Mouse (Mus musculus) MEL (cell line): ENCODE measurements around the gene Rsph6a. TPM values are rescaled to one million over a fixed set of nuclear protein-coding genes. Genes with fewer than 3 reads are reported as not detected.

ENCODE experiments used
- DNase-seq: peaks from one replicate; pipeline ENCODE4 v3.0.0; 2011; ENCODE audit warnings: low read depth, low spot score
- H3K27ac ChIP-seq: 2 replicates; pipeline ENCODE4 v1.5.1; 2012; ENCODE audit warnings: low read depth, mild to moderate bottlenecking, control low read depth, low read length, moderate library complexity; ENCODE audit not compliant: control insufficient read depth
- H3K27me3 ChIP-seq, 2 experiments: fragments of 150-350 bp in 1 of 2; sonication (generic) in 1 of 2; 2 replicates each; pipeline ENCODE4 v1.6.1; 2012; ENCODE audit warnings: low read length in 2 of 2, mild to moderate bottlenecking in 2 of 2, improper control_type of control experiment in 1 of 2, moderate library complexity in 1 of 2; ENCODE audit not compliant: insufficient read depth in 2 of 2, control insufficient read depth in 1 of 2
- H3K36me3 ChIP-seq, 2 experiments: 2 replicates each; pipeline ENCODE4 v1.6.1; 2012 to 2014; ENCODE audit warnings: low read length in 2 of 2, improper control_type of control experiment in 1 of 2, inconsistent platforms in 1 of 2, mild to moderate bottlenecking in 1 of 2; ENCODE audit not compliant: insufficient read depth in 2 of 2, control insufficient read depth in 1 of 2
- H3K4me1 ChIP-seq, 2 experiments: fragments of 150-350 bp in 1 of 2; sonication (generic) in 1 of 2; 2 replicates each; pipeline ENCODE4 v1.6.1; 2012; ENCODE audit warnings: low read length in 2 of 2, improper control_type of control experiment in 1 of 2, mild to moderate bottlenecking in 1 of 2; ENCODE audit not compliant: insufficient read depth in 2 of 2, control insufficient read depth in 1 of 2
- H3K4me3 ChIP-seq, 2 experiments: fragments of 150-350 bp in 1 of 2; sonication (generic) in 1 of 2; 2 replicates each; pipeline ENCODE4 v1.5.1; 2012; ENCODE audit warnings: low read depth in 2 of 2, low read length in 2 of 2, mild to moderate bottlenecking in 2 of 2, moderate library complexity in 2 of 2, control low read depth in 1 of 2, improper control_type of control experiment in 1 of 2; ENCODE audit not compliant: control insufficient read depth in 1 of 2, insufficient read depth in 1 of 2
- H3K79me2 ChIP-seq: 2 replicates; pipeline ENCODE4 v1.6.1; 2012; ENCODE audit warnings: mild to moderate bottlenecking, low read length, moderate library complexity; ENCODE audit not compliant: control insufficient read depth, poor library complexity, insufficient read depth
- H3K9ac ChIP-seq: 2 replicates; pipeline ENCODE4 v1.6.1; 2012; ENCODE audit warnings: low read depth, mild to moderate bottlenecking, control low read depth, low read length, moderate library complexity; ENCODE audit not compliant: control insufficient read depth, poor library complexity, severe bottlenecking
- H3K9me3 ChIP-seq: fragments of 150-350 bp; sonication (generic); replicated peaks from 2 replicates; pipeline ENCODE4 v1.6.1; 2012; ENCODE audit warnings: mild to moderate bottlenecking, low read length, improper control_type of control experiment, moderate library complexity; ENCODE audit not compliant: insufficient read depth
- BHLHE40 ChIP-seq: IDR thresholded peaks from 2 replicates; pipeline ENCODE4 v1.6.1; 2012; ENCODE audit warnings: low read depth, mild to moderate bottlenecking, inconsistent platforms, low read length, improper control_type of control experiment, borderline replicate concordance
- CHD1 ChIP-seq: IDR thresholded peaks from 2 replicates; pipeline ENCODE4 v1.6.1; 2012; ENCODE audit warnings: low read depth, mild to moderate bottlenecking, inconsistent platforms, low read length, improper control_type of control experiment
- CHD2 ChIP-seq: IDR thresholded peaks from 2 replicates; pipeline ENCODE4 v1.6.1; 2011; ENCODE audit warnings: low read length, improper control_type of control experiment
- CTCF ChIP-seq, 3 experiments: IDR thresholded peaks in 2 of 3; conservative IDR thresholded peaks in 1 of 3; 2 replicates each; pipeline ENCODE4 v1.5.1; 2011 to 2012; ENCODE audit warnings: low read length in 3 of 3, low read depth in 2 of 3, mild to moderate bottlenecking in 2 of 3, improper control_type of control experiment in 1 of 3, inconsistent platforms in 1 of 3, mixed read lengths in 1 of 3, moderate library complexity in 1 of 3; ENCODE audit not compliant: control insufficient read depth in 1 of 3, insufficient read depth in 1 of 3, poor library complexity in 1 of 3, severe bottlenecking in 1 of 3
- E2F4 ChIP-seq: IDR thresholded peaks from 2 replicates; pipeline ENCODE4 v1.6.1; 2011; ENCODE audit warnings: low read depth, low read length, improper control_type of control experiment, borderline replicate concordance
- ELF1 ChIP-seq: IDR thresholded peaks from 2 replicates; pipeline ENCODE4 v1.6.1; 2014; ENCODE audit warnings: low read depth, mild to moderate bottlenecking, inconsistent platforms, low read length, improper control_type of control experiment, moderate library complexity
- EP300 ChIP-seq, 2 experiments: IDR thresholded peaks; 2 replicates each; pipeline ENCODE4 v1.6.1; 2011; ENCODE audit warnings: improper control_type of control experiment in 2 of 2, low read length in 2 of 2, low read depth in 1 of 2, mild to moderate bottlenecking in 1 of 2
- ETS1 ChIP-seq: IDR thresholded peaks from 2 replicates; pipeline ENCODE4 v1.6.1; 2012; ENCODE audit warnings: low read depth, mild to moderate bottlenecking, inconsistent platforms, low read length, improper control_type of control experiment, moderate library complexity
- GABPA ChIP-seq: IDR thresholded peaks from 2 replicates; pipeline ENCODE4 v1.6.1; 2012; ENCODE audit warnings: low read depth, mild to moderate bottlenecking, inconsistent platforms, low read length, improper control_type of control experiment, moderate library complexity
- GATA1 ChIP-seq: IDR thresholded peaks from 2 replicates; pipeline ENCODE4 v1.6.1; 2011; ENCODE audit warnings: low read depth, low read length, improper control_type of control experiment
- HCFC1 ChIP-seq: IDR thresholded peaks from 2 replicates; pipeline ENCODE4 v1.6.1; 2012; ENCODE audit warnings: low read depth, mild to moderate bottlenecking, inconsistent platforms, low read length, improper control_type of control experiment, moderate library complexity
- JUND ChIP-seq: IDR thresholded peaks from 2 replicates; pipeline ENCODE4 v1.6.1; 2011; ENCODE audit warnings: low read depth, mild to moderate bottlenecking, improper control_type of control experiment, low read length
- KAT2A ChIP-seq: conservative IDR thresholded peaks from 2 replicates; pipeline ENCODE4 v1.6.1; 2012; ENCODE audit warnings: low read depth, low read length, improper control_type of control experiment, inconsistent platforms
- MAFK ChIP-seq: IDR thresholded peaks from 2 replicates; pipeline ENCODE4 v1.6.1; 2011; ENCODE audit warnings: low read depth, mild to moderate bottlenecking, low read length, improper control_type of control experiment, borderline replicate concordance
- MAX ChIP-seq: IDR thresholded peaks from 2 replicates; pipeline ENCODE4 v1.6.1; 2011; ENCODE audit warnings: low read length, improper control_type of control experiment
- MAZ ChIP-seq: IDR thresholded peaks from 2 replicates; pipeline ENCODE4 v1.6.1; 2012; ENCODE audit warnings: low read depth, mild to moderate bottlenecking, inconsistent platforms, low read length, improper control_type of control experiment
- MEF2A ChIP-seq: IDR thresholded peaks from 2 replicates; pipeline ENCODE4 v1.6.1; 2014; ENCODE audit warnings: low read depth, mild to moderate bottlenecking, inconsistent platforms, low read length, improper control_type of control experiment; ENCODE audit not compliant: poor library complexity, insufficient replicate concordance, severe bottlenecking; ENCODE audit errors: extremely low read depth
- MXI1 ChIP-seq: IDR thresholded peaks from 2 replicates; pipeline ENCODE4 v1.6.1; 2011; ENCODE audit warnings: mild to moderate bottlenecking, low read depth, low read length, improper control_type of control experiment
- MYB ChIP-seq: IDR thresholded peaks from 2 replicates; pipeline ENCODE4 v1.6.1; 2011; ENCODE audit warnings: mild to moderate bottlenecking, low read depth, low read length, improper control_type of control experiment
- MYC ChIP-seq: IDR thresholded peaks from 2 replicates; pipeline ENCODE4 v1.6.1; 2011; ENCODE audit warnings: low read depth, mild to moderate bottlenecking, low read length, improper control_type of control experiment, moderate library complexity
- NELFE ChIP-seq: IDR thresholded peaks from 2 replicates; pipeline ENCODE4 v1.6.1; 2011; ENCODE audit warnings: low read depth, low read length, improper control_type of control experiment
- NRF1 ChIP-seq: IDR thresholded peaks from 2 replicates; pipeline ENCODE4 v1.6.1; 2014; ENCODE audit warnings: low read depth, mild to moderate bottlenecking, inconsistent platforms, low read length, improper control_type of control experiment, moderate library complexity; ENCODE audit not compliant: poor library complexity, insufficient read depth, severe bottlenecking
- POLR2A ChIP-seq, 2 experiments: IDR thresholded peaks; 2 replicates each; pipeline ENCODE4 v1.6.1; 2011 to 2012; ENCODE audit warnings: low read length in 2 of 2, mild to moderate bottlenecking in 2 of 2, control low read depth in 1 of 2, improper control_type of control experiment in 1 of 2, low read depth in 1 of 2, moderate library complexity in 1 of 2; ENCODE audit not compliant: control insufficient read depth in 1 of 2, insufficient read depth in 1 of 2, poor library complexity in 1 of 2
- POLR2AphosphoS2 ChIP-seq: IDR thresholded peaks from 2 replicates; pipeline ENCODE4 v1.6.1; 2011; ENCODE audit warnings: low read length, improper control_type of control experiment
- POLR2AphosphoS5 ChIP-seq: IDR thresholded peaks from 2 replicates; pipeline ENCODE4 v1.6.1; 2012; ENCODE audit warnings: low read depth, borderline replicate concordance, mild to moderate bottlenecking, inconsistent platforms, low read length, moderate library complexity, mixed read lengths
- RAD21 ChIP-seq: IDR thresholded peaks from 2 replicates; pipeline ENCODE4 v1.6.1; 2011; ENCODE audit warnings: mild to moderate bottlenecking, low read depth, low read length, improper control_type of control experiment
- RCOR1 ChIP-seq: IDR thresholded peaks from 2 replicates; pipeline ENCODE4 v1.6.1; 2012; ENCODE audit warnings: low read depth, mild to moderate bottlenecking, inconsistent platforms, low read length, improper control_type of control experiment
- SIN3A ChIP-seq: IDR thresholded peaks from 2 replicates; pipeline ENCODE4 v1.6.1; 2012; ENCODE audit warnings: low read length, improper control_type of control experiment, inconsistent platforms
- SMC3 ChIP-seq: IDR thresholded peaks from 2 replicates; pipeline ENCODE4 v1.6.1; 2011; ENCODE audit warnings: low read depth, low read length, improper control_type of control experiment
- TAL1 ChIP-seq: IDR thresholded peaks from 2 replicates; pipeline ENCODE4 v1.6.1; 2012; ENCODE audit warnings: mild to moderate bottlenecking, inconsistent platforms, low read length, moderate library complexity, mixed read lengths
- TBP ChIP-seq: IDR thresholded peaks from 2 replicates; pipeline ENCODE4 v1.8.0; 2011; ENCODE audit warnings: low read depth, low read length, improper control_type of control experiment
- TCF12 ChIP-seq: IDR thresholded peaks from 2 replicates; pipeline ENCODE4 v1.6.1; 2014; ENCODE audit warnings: low read depth, mild to moderate bottlenecking, inconsistent platforms, low read length, improper control_type of control experiment, moderate library complexity
- UBTF ChIP-seq: IDR thresholded peaks from 2 replicates; pipeline ENCODE4 v1.6.1; 2012; ENCODE audit warnings: low read depth, mild to moderate bottlenecking, inconsistent platforms, low read length, improper control_type of control experiment, moderate library complexity, borderline replicate concordance; ENCODE audit not compliant: insufficient read depth
- USF1 ChIP-seq: IDR thresholded peaks from 2 replicates; pipeline ENCODE4 v1.6.1; 2014; ENCODE audit warnings: low read depth, mild to moderate bottlenecking, inconsistent platforms, low read length, improper control_type of control experiment, moderate library complexity
- USF2 ChIP-seq, 2 experiments: IDR thresholded peaks; 2 replicates each; pipeline ENCODE4 v1.6.1; 2011 to 2012; ENCODE audit warnings: improper control_type of control experiment in 2 of 2, low read length in 2 of 2, borderline replicate concordance in 1 of 2, inconsistent platforms in 1 of 2, low read depth in 1 of 2, mild to moderate bottlenecking in 1 of 2; ENCODE audit not compliant: insufficient read depth in 1 of 2
- ZC3H11A ChIP-seq: IDR thresholded peaks from 2 replicates; pipeline ENCODE4 v1.6.1; 2012; ENCODE audit warnings: low read depth, mild to moderate bottlenecking, inconsistent platforms, low read length, improper control_type of control experiment
- ZKSCAN1 ChIP-seq: IDR thresholded peaks from 2 replicates; pipeline ENCODE4 v1.6.1; 2012; ENCODE audit warnings: low read depth, mild to moderate bottlenecking, inconsistent platforms, low read length, improper control_type of control experiment, moderate library complexity
- ZMIZ1 ChIP-seq: IDR thresholded peaks from 2 replicates; pipeline ENCODE4 v1.6.1; 2012; ENCODE audit warnings: low read depth, mild to moderate bottlenecking, inconsistent platforms, low read length, improper control_type of control experiment, moderate library complexity
- ZNF384 ChIP-seq: IDR thresholded peaks from 2 replicates; pipeline ENCODE4 v1.6.1; 2012; ENCODE audit warnings: low read depth, mild to moderate bottlenecking, inconsistent platforms, low read length, improper control_type of control experiment
- polyA plus RNA-seq, 2 experiments: library from polyadenylated mRNA; stranded (reverse) in 1 of 2; unstranded in 1 of 2; fragments of >175 nt in 1 of 2; fragments of >200 nt in 1 of 2; gene quantifications; 2 replicates each; pipeline versions ENCODE4 v1.2.1 to v1.2.4; 2012; ENCODE audit warnings: low replicate concordance in 2 of 2, low read depth in 1 of 2; ENCODE audit not compliant: insufficient read length in 2 of 2, insufficient read depth in 1 of 2, missing spikeins in 1 of 2
- total RNA-seq: library from RNA; depleted of rRNA; stranded (reverse); fragments of 300-350 nt; gene quantifications from 2 replicates; pipeline ENCODE4 v1.2.3, GENCODE M21; 2012

The Rsph6a gene
- total and polyA plus RNA-seq, 3 experiments = 0.04 to 0.23 TPM; not detected in 1

DNA sequence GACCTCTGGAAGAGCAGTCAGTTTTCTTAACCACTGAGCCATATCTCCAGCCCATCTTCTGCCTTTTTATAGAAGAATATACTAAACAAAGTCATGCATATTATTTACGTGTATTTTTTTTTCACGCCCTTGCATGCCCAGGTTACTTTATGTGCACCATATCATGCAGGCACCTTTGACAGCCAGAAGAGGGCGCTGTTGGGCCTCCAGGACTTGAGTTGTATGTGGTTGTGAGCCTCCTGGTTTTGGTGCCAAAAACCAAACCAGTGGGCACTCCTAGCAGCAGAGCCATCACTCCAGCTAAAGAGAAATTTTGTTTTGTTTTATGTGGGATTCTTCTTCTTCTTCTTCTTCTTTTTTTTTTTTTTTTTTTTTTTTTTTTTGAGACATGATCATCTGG lies 15.0 kb downstream of the Rsph6a start:
- H3K36me3 ChIP-seq = no peaks in the 10 kb centered on the region
- no peaks in the 10 kb centered on the region for H3K4me1 ChIP-seq
- no peak overlapping the region for H3K27ac ChIP-seq
- no peaks in the 10 kb centered on the region for H3K79me2 ChIP-seq
- H3K9me3 ChIP-seq = no peaks in the 10 kb centered on the region
- H3K4me3 ChIP-seq = no peak overlapping the region
- DNase-seq = peak; percentile 71
- no peaks in the 10 kb centered on the region for H3K27me3 ChIP-seq
- H3K9ac ChIP-seq = no peak overlapping the region
- no peak for TF ChIP-seq MAZ
- TF ChIP-seq ZC3H11A = peak; percentile 51
- no peak for TF ChIP-seq EP300 (IDR thresholded peaks at IDR 0.05; ENCODE audit: low read depth in 1 of 2, low read length in 2 of 2)
- TF ChIP-seq GATA1 = no peak
- TF ChIP-seq GABPA = no peak
- TF ChIP-seq CHD1 = no peak
- no peak for TF ChIP-seq UBTF
- TF ChIP-seq SIN3A = no peak
- TF ChIP-seq HCFC1 = peak; percentile 24; the same call in 1 of the 2 replicates
- peak; percentile 62 for TF ChIP-seq SMC3
- TF ChIP-seq MEF2A = no peak
- no peak for TF ChIP-seq TAL1
- TF ChIP-seq ETS1 = no peak
- TF ChIP-seq NELFE = no peak
- TF ChIP-seq MAFK = no peak
- no peak for TF ChIP-seq ELF1
- peak; percentile 45 for TF ChIP-seq RAD21
- TF ChIP-seq E2F4 = no peak
- no peak for TF ChIP-seq KAT2A
- no peak for TF ChIP-seq MYB
- peak; percentile 76 to 88 (median 80) for TF ChIP-seq CTCF (IDR thresholded peaks at IDR 0.05 in 2 of 3, conservative IDR thresholded peaks at IDR 0.05 in 1 of 3; ENCODE audit: control insufficient read depth in 1 of 3, insufficient read depth in 1 of 3, low read depth in 2 of 3, low read length in 3 of 3, poor library complexity in 1 of 3, severe bottlenecking in 1 of 3)
- no peak for TF ChIP-seq USF2 (IDR thresholded peaks at IDR 0.05; ENCODE audit: borderline replicate concordance in 1 of 2, insufficient read depth in 1 of 2, low read depth in 1 of 2, low read length in 2 of 2)
- TF ChIP-seq ZKSCAN1 = no peak
- no peak for TF ChIP-seq ZMIZ1
- TF ChIP-seq TBP = no peak
- no peak for TF ChIP-seq POLR2A (IDR thresholded peaks at IDR 0.05; ENCODE audit: control insufficient read depth in 1 of 2, insufficient read depth in 1 of 2, low read depth in 1 of 2, low read length in 2 of 2, poor library complexity in 1 of 2)
- TF ChIP-seq BHLHE40 = no peak
- TF ChIP-seq POLR2AphosphoS5 = no peak
- TF ChIP-seq MXI1 = no peak
- no peak for TF ChIP-seq RCOR1
- no peak for TF ChIP-seq TCF12
- no peak for TF ChIP-seq MYC
- no peak for TF ChIP-seq CHD2
- TF ChIP-seq USF1 = no peak
- no peak for TF ChIP-seq NRF1
- TF ChIP-seq JUND = no peak
- no peak for TF ChIP-seq POLR2AphosphoS2
- peak; percentile 64 for TF ChIP-seq ZNF384
- TF ChIP-seq MAX = no peak
